Mouse (Mus musculus) lung, postnatal 0 days (tissue): Measurements from ENCODE around the gene Zcchc13.

Experiments used
- CTCF ChIP-seq: IDR thresholded peaks from 2 replicates; pipeline ENCODE4 v1.5.1; 2016; ENCODE audit warnings: antibody characterized with exemption, mild to moderate bottlenecking
- EP300 ChIP-seq: IDR thresholded peaks from 2 replicates; pipeline ENCODE4 v1.6.1; 2016; ENCODE audit warnings: antibody characterized with exemption, mild to moderate bottlenecking, control low read depth

DNA sequence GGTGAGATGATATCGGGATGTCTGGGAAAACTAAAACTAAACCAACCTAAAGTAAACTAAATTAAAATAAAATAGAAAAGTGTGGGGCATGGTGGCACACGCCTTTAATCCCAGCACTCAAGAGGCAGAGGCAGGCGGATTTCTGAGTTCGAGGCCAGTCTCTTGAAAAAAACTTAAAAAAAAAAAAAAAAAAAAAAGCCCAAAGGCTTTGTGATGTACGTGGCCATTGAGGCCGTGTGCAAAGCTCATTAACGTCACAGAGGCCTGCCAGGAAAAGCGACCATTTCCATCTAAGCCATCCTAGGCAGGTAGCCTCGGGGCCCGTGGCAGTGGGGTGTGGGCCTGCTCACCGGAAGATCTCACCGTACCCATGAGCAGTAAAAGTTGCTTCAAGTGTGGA is at the start of gene Zcchc13:
- TF ChIP-seq CTCF (no peak), EP300 (no peak)
